Mouse (Mus musculus) heart, adult 2 months (tissue): ENCODE results near the gene Slc25a14.

Experiments used
- CTCF ChIP-seq: fragments of 200-600 bp; IDR thresholded peaks from 2 replicates; pipeline ENCODE4 v1.8.1; 2022; ENCODE audit warnings: antibody characterized with exemption, mild to moderate bottlenecking, moderate library complexity
- EP300 ChIP-seq: fragments of 200-500 bp; IDR thresholded peaks from 2 replicates; pipeline ENCODE4 v1.6.1; 2011; ENCODE audit warnings: low read depth, low read length, control low read depth; ENCODE audit not compliant: insufficient read depth
- POLR2A ChIP-seq: fragments of 200-500 bp; IDR thresholded peaks from 2 replicates; pipeline ENCODE4 v1.6.1; 2011; ENCODE audit warnings: mild to moderate bottlenecking, low read depth, low read length, control low read depth; ENCODE audit not compliant: insufficient read depth

DNA sequence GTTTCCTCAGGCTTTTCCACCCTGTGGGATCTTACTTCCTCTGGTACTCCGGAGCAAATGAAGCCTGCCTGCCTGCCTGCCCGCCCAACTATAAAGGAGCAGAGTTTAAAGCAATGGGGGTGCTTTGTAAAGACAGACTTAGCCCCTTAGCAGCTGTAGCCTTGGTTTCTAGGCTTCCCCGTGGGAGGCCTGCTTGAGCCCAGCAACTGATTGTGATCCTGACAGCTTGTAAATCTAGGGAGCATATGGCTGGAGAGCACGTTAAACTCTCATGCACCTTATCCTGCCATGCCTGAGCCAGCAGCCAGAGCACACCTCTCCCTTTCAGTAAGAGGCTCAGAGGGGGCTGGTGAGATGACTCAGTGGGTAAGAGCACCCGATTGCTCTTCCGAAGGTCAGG, 43.6 kb downstream of the Slc25a14 start:
- no peak for TF ChIP-seq CTCF
- TF ChIP-seq POLR2A: no peak
- TF ChIP-seq EP300: no peak
